Mouse (Mus musculus): ENCODE data around the gene Scfd2.

Scfd2 gene

DNA sequence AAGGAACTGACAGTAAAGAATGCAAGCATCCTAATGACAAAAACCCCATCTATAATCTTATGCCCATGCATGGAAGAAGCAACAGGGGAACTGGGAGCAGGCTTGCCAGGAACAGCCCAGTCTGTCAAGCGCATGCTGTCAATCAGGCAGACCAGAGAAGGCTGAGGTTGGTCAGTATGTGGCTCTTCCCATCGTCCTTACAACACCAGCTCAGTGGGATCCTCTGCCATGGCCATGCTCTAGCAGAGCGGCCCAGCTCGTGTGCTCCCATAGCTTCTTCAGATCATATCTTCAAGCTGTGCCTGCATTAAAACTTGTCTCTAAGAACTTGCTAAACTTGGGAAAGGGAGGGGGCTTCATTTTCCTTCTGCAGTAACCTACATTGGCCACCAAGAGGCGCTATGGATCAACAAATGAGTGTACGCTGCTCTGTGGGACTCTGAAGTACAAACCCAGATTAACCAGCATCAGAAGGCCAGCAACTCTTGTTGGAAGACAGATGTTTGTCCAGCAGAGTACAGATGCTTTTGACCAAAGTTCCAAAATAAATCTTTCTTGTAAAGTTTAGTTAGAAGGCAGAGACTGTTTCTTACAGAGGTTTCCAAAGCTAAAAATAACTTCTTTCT lies 220.2 kb downstream of the Scfd2 start:
- peak; percentile 53 for DNase-seq (ENCODE audit: low read depth, low spot score)

DNA sequence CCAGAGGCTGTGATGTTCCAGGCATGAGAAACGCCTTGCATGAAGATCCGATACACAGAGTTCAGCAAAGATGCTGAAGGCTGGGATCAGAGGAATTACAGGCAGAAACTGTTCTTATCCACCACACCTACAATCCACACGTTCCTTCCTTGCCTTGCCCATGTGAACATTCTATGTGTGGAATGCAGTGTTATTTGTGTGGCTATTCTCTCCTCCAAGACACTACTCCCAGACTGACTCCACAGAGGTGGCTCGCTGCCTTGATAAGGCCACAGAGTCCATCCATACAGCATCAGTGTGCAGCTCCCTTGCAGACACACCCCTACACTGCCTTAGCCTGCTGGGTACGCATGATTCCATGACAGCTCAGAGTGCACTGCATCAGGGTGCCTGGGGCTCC lies 221.5 kb downstream of the Scfd2 start:
- no peak for DNase-seq (ENCODE audit: low read depth, low spot score)

DNA sequence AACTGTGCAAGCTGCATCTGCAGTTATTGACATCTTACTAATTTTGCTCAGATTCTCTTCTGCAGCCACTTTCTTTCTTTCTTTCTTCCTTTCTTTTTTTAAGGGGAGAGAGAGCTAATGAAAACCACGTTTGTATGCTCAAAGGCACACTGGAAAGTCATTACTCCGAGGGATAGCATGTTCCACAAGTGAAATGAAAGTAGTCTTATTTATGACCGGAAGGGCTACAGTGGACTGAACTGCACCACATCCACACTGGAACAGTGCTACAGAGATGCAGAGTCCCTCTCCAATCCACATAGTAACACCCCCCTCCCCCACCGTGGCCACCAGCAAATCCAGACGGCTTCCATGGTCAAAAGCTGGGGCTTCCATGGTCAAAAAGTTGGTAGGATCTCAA lies 224.3 kb downstream of the Scfd2 start:
- no peak for DNase-seq (ENCODE audit: low read depth, low spot score)

DNA sequence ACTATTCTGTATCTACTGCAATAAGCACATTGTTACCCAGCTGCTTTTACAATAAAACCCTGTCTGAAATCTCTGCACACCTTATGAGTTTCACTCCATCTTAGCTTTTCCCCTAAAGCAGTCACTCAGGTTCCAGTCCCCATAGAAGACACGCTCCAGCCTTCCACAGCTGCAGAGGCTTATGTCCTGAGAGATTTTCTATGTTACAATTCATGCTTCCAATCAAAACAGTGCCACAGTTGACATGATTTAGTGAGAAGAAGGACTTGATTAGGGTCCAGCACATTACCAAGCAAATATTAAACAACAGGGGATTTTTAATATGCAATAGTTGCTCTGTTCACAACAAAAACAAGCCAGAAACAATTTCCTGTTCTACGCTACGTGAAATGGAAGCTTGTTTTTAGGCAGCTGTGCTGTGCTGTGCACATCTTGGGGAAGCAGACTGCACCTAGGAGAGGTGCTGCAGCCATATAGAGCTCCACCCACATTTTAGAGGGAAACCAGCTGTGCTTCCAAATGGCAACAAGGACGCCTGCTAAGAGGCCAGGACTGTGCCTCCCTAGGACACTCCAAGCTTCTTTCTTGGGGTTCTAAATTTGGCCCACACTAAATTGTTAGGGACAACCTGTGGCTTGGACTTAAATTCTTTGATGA lies 225.9 kb downstream of the Scfd2 start:
- DNase-seq (ENCODE audit: low read depth, low spot score): no peak

DNA sequence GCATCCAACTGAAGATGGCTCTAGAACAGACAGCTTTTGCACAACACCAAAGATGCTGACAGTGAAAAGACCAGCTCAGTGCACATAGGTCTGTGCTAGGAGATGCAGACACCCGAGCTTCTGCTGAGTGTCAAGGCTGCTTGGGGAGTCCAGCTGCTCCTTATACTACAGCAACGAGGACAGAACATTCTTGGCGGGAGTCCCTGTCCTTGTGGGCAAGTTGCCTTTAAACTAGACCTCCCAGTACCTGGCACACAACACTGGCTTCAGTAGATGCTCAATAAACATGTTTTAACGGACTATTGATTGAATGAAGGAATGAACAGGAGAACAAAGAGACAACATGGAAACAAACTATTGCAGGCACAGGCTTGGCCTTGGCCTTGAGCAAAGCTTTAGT lies 226.8 kb downstream of the Scfd2 start:
- DNase-seq (ENCODE audit: low read depth, low spot score): no peak

DNA sequence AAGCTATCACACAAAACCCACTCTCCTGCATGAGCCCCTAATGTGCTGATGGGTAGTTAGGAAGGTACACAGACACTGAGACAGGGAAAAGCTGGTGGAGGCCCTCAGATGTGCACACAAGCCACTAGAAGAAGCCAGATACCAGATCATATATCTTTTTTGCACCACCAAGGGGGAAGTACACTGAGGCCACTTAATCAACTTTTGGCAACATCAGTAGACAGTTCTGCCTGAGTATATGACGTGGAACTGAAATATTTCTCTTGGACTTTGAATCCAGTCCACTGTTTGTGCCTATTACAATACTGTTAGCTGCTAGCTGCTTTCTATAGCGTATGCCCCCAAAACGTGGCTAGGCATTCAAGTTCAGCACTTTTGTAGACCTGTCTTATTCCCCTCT lies 229.2 kb downstream of the Scfd2 start:
- no peak for DNase-seq (ENCODE audit: low read depth, low spot score)

DNA sequence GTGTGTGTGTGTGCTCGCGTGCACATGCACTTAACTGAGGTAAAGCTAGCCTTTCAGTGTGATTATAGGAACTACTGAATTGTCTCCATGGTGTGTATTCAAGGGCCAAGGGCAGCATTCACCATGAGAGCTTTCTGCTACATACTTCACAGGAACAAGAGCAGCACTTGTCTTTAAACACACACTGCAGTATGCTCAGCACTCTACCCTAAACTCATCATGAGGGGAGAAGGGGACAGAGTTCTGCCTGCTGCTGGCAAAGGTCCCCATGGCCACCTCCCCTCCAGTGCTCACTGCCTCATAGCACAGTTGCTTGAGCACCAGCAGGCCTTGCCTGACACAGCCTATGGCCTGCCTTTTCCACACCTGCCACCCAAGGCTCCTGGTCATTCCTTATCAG lies 230.1 kb downstream of the Scfd2 start:
- DNase-seq (ENCODE audit: low read depth, low spot score): no peak

DNA sequence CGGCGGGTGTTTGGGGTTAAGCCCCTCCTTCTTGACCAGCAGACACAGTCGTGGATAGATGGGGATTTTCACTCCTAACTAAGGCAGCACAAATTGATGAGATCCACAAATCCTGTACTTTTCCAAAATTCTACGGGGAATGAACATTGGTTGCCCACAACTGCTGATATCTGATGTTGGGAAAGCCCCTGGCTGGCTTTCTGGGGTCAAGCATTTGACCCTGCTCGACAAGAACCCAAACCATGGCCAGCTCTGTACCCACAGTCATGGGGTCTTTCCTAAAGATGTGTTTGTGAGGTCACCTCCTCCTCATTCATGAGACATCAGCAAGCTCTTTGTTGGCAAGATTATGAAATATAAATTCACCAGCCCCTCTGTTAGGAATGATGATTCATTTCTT lies 230.6 kb downstream of the Scfd2 start:
- no peak for DNase-seq (ENCODE audit: low read depth, low spot score)

DNA sequence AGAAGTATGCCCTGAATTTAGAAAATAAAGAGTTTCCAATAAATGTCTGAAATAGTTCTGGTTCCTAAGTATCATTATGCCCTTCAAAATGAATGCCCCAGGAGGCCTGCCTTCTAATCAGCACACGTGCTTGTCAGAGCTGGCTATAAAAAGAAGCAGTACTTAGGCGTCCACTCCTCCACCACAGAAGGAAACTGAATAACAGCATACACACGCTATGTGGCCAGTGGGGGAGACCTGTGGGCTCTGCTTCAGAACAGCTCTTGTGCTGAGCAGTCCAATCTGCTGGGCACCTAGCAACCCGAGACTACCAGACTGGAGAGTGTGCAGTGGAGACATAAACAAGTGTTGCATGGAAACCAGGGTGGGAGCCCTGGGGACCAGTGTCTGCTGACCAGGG lies 231.4 kb downstream of the Scfd2 start:
- no peak for DNase-seq (ENCODE audit: low read depth, low spot score)

DNA sequence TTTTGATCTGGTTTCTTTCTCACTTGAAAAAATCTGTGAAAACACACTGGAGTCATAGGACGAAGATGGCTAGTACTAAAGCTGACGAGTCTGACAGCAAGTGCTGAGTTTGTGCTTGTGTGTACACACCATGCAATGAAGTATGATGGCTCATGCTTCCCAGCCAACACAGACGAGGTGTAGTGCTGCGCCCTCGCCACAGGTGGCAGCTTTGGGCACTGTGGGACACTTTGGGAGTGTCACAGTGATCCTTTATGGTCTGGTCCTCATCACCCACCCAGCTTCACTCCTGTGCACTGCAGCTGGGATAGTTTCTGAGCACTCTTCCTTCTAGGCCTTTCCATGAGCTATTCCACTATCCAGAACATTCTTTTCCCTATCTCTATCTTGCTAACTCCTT lies 234.4 kb downstream of the Scfd2 start:
- no peak for DNase-seq (ENCODE audit: low read depth, low spot score)

DNA sequence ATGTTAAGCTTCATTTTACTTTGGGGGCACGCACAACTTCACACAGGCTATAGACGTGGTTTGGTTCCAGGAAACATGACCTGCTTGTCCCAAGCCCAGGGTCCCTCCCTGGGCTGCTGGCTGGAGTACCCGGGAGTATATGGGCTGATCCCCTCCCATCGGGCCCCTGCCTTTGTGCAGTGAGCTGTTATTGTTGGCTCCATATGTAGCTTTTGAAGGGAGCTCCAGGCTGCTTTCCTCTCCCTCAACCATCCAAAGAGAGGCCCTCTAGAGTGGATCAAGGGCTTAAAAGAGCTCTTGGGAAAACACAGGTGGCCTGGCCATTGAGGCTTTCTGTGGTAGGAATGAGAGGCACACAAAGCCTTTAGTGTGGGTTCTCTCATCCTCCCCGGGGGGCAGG lies 235.5 kb downstream of the Scfd2 start:
- DNase-seq (ENCODE audit: low read depth, low spot score): no peak

DNA sequence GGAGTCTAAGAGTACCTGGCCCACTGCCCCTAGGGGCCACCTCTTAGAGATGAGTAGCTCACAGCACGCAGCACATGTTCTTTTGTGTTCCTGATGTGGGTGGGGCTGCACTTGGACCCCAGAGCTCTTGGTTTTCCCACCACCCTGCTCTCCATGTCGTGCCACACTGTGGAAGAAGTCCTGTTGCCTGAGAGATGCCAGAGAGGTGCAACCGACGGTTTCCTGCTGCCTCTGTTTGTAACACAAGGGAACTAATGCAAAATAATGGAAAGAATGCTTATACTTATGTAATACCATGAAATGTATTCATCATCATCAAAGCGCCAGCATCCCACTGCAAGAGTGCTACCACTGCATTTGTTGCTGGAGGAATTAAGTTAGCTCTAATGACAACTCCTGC lies 238.0 kb downstream of the Scfd2 start:
- no peak for DNase-seq (ENCODE audit: low read depth, low spot score)

DNA sequence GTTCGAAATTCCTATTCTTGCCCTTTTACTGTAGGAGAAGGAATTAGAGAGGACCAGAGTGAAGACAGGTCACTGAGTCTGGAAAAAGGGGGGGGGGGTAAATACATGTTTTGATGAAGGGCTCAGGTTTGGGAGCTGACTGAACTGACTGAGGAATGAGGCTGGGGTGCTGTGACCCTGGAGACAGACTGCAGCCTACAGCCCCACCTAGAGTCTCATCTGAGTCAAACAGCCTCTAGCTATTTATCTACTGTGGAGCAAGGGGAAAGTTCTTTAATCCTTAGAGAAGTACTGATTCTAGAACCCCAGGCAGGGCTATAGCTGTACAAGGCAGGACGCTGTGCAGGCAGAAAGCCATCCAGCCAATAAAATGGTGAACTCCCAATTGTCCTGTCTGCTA lies 239.5 kb downstream of the Scfd2 start:
- no peak for DNase-seq (ENCODE audit: low read depth, low spot score)

DNA sequence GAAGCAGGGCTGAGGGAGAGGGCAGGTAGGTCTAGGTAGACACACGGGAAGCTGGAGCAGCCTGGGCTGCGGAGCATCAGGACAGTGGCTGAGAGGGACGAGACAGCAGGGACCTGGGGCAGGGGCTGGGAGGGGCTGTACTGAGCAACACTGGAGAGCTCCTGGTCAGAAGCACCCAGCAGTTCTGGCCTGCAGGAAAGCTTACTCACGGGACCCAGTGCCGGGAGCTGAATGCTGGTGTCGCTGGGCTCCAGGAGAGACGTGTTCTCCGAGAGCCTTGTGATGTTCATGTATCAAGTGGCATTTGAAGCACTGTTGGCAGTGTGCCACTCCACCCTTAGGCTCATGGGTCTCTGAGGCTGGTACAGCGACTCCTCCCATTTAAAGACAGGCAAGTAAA lies 240.0 kb downstream of the Scfd2 start:
- DNase-seq (ENCODE audit: low read depth, low spot score): no peak

DNA sequence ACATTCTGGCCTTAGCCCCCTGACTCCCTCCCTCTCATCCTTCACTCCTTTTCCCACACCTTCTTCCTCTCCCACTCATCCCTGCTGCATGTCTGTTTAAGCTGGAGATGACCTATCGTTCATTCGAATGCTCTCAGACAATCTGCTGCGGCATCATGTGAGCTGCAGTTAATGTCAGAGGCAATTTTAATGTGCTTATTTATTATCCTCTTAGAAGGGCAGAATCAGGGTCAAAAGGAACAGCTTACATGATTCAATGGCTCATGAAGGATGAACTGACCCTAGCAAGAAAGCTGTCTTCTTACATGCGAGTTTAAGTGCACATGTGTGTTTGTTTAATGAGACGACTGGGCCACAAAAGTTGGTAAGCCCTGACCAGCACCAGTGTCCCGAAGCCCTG lies 241.6 kb downstream of the Scfd2 start:
- peak; percentile 56 for DNase-seq (ENCODE audit: low read depth, low spot score)

DNA sequence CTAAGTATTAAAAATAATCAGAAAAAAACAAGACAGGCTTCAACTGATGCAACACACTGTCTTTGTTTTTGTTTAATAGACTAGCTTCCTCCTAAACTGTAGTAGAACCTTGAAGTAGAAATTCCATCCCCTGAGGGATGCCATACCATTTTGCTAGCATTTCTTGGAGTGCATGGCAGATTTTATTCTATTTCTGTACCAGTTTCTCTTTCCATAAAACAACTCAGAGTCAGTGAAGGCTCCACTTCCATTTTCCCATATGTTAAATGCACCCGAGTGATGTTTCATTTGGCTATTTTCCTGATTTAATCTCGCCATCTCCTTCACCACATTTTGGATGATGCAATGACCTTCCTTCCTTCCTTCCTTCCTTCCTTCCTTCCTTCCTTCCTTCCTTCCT lies 243.4 kb downstream of the Scfd2 start:
- DNase-seq (ENCODE audit: low read depth, low spot score): no peak

DNA sequence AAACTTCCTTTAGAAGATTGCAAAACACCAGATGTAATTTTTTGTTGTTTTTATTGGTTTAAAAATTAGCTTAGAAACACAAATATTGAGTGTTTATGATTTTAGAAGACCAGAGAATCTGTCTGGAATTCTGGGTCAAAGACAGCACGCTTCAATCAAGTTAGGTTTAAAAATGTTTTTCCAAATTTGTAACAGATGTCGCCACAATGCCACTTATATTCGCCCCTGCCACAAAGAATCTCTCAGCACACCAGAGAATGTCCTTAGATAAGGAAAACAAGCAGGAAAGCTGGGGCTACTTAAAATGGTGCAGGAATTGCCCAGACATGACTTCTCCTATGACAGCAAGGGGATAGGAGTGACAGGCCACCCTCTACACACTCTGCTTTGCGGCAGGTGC lies 245.3 kb downstream of the Scfd2 start:
- DNase-seq (ENCODE audit: low read depth, low spot score): no peak

DNA sequence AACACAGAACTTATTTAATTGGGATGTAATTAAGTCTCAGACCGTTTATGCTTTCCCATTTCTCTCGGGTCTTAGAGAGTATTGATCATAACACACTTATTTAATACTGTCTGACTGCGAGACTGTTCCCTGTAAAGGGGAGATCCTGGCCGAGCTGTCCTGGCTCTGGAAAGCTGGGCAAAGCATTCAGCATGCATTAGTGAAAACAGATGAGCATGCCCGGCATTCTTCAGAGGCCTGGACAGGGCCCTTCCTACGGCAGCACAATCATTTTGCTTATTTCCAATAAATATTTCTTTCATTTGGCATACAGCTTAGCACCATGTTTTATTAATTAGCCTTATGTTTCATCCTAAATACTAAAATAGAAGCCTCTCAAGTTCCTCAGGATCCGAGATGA lies 245.8 kb downstream of the Scfd2 start:
- no peak for DNase-seq (ENCODE audit: low read depth, low spot score)

DNA sequence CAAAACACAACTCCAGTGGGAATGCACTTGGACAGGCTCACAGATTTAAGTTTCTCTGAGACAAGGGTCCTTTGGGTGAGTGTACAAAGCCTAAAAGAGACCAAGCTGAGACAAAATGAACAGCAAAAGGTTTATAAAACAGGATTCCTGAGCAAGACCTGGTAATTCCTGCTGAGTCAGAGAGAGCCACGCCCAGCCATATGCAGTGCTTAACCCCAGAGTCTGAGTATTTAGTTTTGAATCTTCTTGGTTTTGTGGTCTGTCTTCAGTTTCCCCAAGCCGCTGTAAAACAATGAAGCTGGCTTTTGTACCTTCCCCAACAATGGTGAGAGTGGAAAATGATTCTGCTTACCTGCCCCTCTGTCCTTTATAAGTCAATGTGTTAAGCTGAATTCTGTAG lies 246.3 kb downstream of the Scfd2 start:
- no peak for DNase-seq (ENCODE audit: low read depth, low spot score)

DNA sequence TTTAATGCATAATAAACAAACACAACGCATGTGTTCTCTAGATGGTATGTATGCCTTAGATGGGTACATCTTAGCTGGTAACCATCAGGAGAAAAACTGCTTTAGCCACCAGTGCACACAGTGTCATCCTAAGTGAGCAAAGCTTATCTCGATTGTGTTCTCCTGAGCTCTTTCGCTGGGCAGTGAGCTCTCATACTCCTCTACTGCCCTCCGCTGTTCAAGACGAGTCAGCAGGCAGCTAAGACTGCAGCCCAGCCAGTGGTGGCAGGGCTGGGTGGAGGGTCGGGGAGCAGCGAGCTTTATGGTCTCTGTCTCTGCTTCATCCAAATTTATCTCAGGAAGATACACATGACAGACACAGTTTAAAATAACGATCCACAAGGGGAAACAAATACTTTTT lies 248.0 kb downstream of the Scfd2 start:
- peak; percentile 21 for DNase-seq (ENCODE audit: low read depth, low spot score)

DNA sequence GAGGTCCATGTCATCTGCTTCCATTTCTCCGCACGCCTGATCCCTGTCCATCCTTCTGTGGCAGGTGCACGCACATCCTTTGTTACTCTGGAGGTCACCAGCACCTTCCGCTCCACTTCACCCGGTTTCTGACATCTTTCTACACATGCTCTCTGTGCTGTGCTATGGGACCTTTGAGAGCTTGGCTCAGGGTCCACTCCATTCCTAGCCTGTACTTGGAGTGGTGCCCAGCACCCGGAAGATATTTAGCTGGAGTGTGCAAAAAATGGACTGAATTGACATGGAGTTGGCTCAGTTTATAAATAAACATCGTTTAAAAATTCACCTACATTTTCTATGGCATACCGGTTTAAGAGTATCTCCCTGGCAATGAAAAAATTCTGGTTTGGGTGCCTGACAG lies 250.1 kb downstream of the Scfd2 start:
- DNase-seq (ENCODE audit: low read depth, low spot score): no peak

DNA sequence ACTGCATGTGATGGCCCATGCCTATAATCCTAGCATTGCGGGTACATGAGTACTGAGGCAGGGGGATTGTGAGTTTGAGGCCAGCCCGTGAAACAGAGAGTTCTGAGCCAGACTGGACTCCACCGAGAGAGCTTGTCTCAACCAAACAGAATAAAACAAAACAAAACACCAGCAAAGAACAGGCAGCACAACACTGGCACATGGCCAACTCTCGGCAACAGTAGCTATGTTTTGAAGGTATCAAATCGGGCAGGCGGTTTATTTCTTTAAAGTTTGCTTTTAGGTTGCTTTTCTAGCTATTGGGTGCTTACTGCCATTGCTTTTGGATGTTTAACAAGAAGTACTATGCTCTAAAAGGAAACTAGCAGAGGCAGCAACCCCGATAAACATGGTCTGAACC lies 251.9 kb downstream of the Scfd2 start:
- no peak for DNase-seq (ENCODE audit: low read depth, low spot score)

DNA sequence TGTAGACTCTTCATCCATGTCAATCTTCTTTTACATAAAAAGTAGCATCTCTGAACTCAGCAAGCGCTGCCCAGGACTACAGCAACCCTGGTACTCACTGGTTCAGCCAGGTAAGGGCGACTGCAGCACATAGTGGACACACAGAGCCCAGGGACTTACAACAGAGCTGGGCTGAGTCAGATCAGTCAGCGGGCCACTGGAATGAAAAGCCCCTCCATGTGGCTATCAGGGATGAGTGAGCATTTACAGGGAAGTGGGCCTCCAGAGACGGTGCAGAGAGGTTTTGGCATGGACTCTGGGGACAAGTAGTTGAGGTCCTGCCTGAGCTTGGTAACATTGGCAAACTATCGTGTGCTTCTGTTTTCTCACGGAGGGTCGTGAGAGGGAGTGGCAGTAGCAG lies 253.1 kb downstream of the Scfd2 start:
- no peak for DNase-seq (ENCODE audit: low read depth, low spot score)

DNA sequence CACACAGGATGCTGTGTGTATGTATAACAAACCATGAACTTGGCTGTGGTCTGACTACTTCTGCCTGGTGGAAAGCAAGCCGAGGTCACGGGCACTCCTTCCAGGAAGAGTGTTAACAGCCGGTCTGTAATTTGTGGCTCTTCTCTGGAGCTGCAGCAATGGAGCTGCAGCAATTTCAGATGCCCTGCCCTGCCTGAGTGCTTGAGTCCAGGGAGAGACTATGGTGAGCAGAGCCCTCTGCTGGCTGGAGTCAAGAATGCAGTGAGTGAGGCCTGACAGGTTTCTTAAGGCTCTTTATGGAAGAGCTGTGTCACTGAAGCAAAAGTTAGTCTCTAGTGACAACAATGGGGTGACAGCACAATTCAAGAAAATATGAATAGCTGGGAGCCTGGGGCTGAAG lies 253.8 kb downstream of the Scfd2 start:
- DNase-seq (ENCODE audit: low read depth, low spot score): peak; percentile 80

Data from retina, postnatal 7 days (tissue).